Mouse (Mus musculus) megakaryocyte, embryonic 14.5 days (primary cell): ENCODE data around the gene Sp4.

Experiments
- FLI1 ChIP-seq: IDR thresholded peaks from 2 replicates; pipeline ENCODE4 v1.6.1; 2012; ENCODE audit warnings: low read length, inconsistent platforms, mixed read lengths
- GATA1 ChIP-seq: IDR thresholded peaks from 3 replicates; pipeline ENCODE4 v1.6.1; 2012; ENCODE audit warnings: mixed read lengths, low read length, inconsistent platforms, borderline replicate concordance

- TF ChIP-seq GATA1 (no peak), FLI1 (no peak)
Measured at GRCm38 (mm10) chr12:118212163-118212562, 89.1 kb downstream of the Sp4 start.
